Mouse (Mus musculus) liver, embryonic 11.5 days (tissue): ENCODE results near the gene Ctsw. TPM values are rescaled to one million over a fixed set of nuclear protein-coding genes. Genes with fewer than 3 reads are reported as not detected.
"Not testable (repeated sequence)": the region's sequence is repeated elsewhere in the genome, so short reads cannot be mapped to it uniquely, and the experiment has no call there.

Experiments used
- ATAC-seq: fragments of 200-750 bp; cut with Nextera tagmentation; replicated peaks from 2 replicates; pipeline ENCODE4 v1.8.0; 2017; ENCODE audit warnings: moderate number of reproducible peaks, mild to moderate bottlenecking, moderate TSS enrichment, moderate library complexity; ENCODE audit not compliant: low FRiP score
- DNase-seq: peaks from one replicate; pipeline ENCODE4 v3.0.0-alpha.2; 2017; ENCODE audit warnings: low spot score
- H3K27ac ChIP-seq: fragments of 300-500 bp; sonication (generic); 2 replicates; pipeline ENCODE4 v1.5.1; 2014; ENCODE audit warnings: mild to moderate bottlenecking, low read depth, low read length, control low read depth
- H3K27me3 ChIP-seq: fragments of 300-500 bp; sonication (generic); replicated peaks from 2 replicates; pipeline ENCODE4 v1.6.1; 2014; ENCODE audit warnings: low read length, mixed read lengths; ENCODE audit not compliant: control insufficient read depth, insufficient read depth
- H3K36me3 ChIP-seq: fragments of 300-500 bp; sonication (generic); 2 replicates; pipeline ENCODE4 v1.6.1; 2014; ENCODE audit warnings: mild to moderate bottlenecking, low read length, moderate library complexity, mixed read lengths; ENCODE audit not compliant: control insufficient read depth, insufficient read depth
- H3K4me1 ChIP-seq: fragments of 300-500 bp; sonication (generic); replicated peaks from 2 replicates; pipeline ENCODE4 v1.6.1; 2014; ENCODE audit warnings: low read length, mixed read lengths; ENCODE audit not compliant: control insufficient read depth, insufficient read depth
- H3K4me2 ChIP-seq: fragments of 300-500 bp; sonication (generic); 2 replicates; pipeline ENCODE4 v1.6.1; 2014; ENCODE audit warnings: mild to moderate bottlenecking, control low read depth, moderate library complexity
- H3K4me3 ChIP-seq: fragments of 300-500 bp; sonication (generic); 2 replicates; pipeline ENCODE4 v1.5.1; 2014; ENCODE audit warnings: low read depth, low read length, control low read depth
- H3K9ac ChIP-seq: fragments of 300-500 bp; sonication (generic); 2 replicates; pipeline ENCODE4 v1.6.1; 2014; ENCODE audit warnings: low read depth, low read length, control low read depth
- H3K9me3 ChIP-seq: fragments of 300-500 bp; sonication (generic); 2 replicates; pipeline ENCODE4 v1.6.1; 2016; ENCODE audit warnings: low read length, inconsistent platforms, mixed read lengths; ENCODE audit not compliant: control insufficient read depth
- WGBS: fragments of 180-500 bp; shearing (Covaris S2); extraction: QIAGEN DNeasy Blood & Tissue Kit; methylation state at CpG from one replicate; pipeline ENCODE4 v1.1.7; 2014; 5-methylcytosine and 5-hydroxymethylcytosine counted together
- polyA plus RNA-seq: library from polyadenylated mRNA; unstranded; fragments of >200 nt; fragmentation: Nextera tagmentation; extraction: Ambion mirVana; gene quantifications from 2 replicates; pipeline ENCODE4 v1.2.1, GENCODE M21; 2014

The Ctsw gene
- polyA plus RNA-seq, 1 experiment from 2014 or later: 0.52 TPM

DNA sequence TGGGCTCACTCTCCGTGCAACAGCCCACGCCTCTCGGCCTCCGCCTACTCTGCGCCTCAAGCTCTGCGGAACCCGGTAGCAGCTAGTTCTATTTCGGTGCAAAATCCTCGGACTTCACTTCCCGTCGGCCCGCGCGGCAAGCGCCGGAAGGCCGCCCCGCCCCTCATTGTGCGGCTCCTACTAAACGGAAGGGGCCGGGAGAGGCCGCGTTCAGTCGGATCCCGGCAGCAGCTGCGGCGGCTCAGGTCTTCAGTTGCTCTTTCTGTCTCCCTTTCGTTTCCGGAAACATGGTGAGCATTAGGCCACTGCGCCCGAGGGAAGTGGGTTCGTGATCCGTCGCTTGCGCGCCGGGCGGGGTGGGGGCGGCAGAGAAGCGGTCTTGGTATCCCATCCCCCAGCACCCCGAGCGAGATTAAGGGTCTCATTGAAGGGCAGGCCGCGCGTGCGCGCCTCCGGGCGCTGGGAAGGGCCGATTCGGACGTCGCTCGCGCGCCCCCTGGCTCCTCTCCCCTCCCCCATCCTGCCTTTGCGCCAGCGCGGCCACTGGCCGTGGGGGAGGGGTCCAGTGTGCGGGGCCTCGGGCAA is 22.1 kb upstream of the Ctsw start, which contains the start of gene Cfl1:
Gene Cfl1 (plus strand): TSS at position 143 of the 585 bp plus-strand sequence.
- WGBS: under 1% methylated on average over 61 of the region's 62 CpGs
- DNase-seq: peak; percentile 94
- H3K36me3 ChIP-seq: peaks cover 38% of the 10 kb centered on the region

GRCm38 (mm10) chr19:5489721-5490120 is 21.4 kb upstream of the Ctsw start:
- H3K27ac ChIP-seq: peak overlapping the region; percentile 100
- WGBS: 40% methylated on average over 10 of the region's 10 CpGs
- not testable (repeated sequence) for H3K27me3 ChIP-seq, ATAC-seq, H3K9me3 ChIP-seq, DNase-seq
- H3K4me2 ChIP-seq: peak overlapping the region; percentile 99
- H3K36me3 ChIP-seq: peaks cover 35% of the 10 kb centered on the region
- peak overlapping the region; percentile 8; the same call in 1 of the 2 replicates for H3K9ac ChIP-seq
- peak overlapping the region; percentile 97 for H3K4me3 ChIP-seq
- peaks cover 25% of the 10 kb centered on the region for H3K4me1 ChIP-seq

More for the DNA sequence above, 22.1 kb upstream of the Ctsw start, which contains the start of gene Cfl1:
- peak; percentile 62 for ATAC-seq
- peak within 1 kb of the TSS; percentile 99 for H3K4me2 ChIP-seq
- peak within 1 kb of the TSS; percentile 97 for H3K4me3 ChIP-seq
- peaks cover 25% of the 10 kb centered on the region for H3K4me1 ChIP-seq
- H3K9ac ChIP-seq: peak within 1 kb of the TSS; percentile 98
- H3K27ac ChIP-seq: peak within 1 kb of the TSS; percentile 100
- H3K9me3 ChIP-seq: no peaks in the 10 kb centered on the region
- H3K27me3 ChIP-seq: no peaks in the 10 kb centered on the region

DNA sequence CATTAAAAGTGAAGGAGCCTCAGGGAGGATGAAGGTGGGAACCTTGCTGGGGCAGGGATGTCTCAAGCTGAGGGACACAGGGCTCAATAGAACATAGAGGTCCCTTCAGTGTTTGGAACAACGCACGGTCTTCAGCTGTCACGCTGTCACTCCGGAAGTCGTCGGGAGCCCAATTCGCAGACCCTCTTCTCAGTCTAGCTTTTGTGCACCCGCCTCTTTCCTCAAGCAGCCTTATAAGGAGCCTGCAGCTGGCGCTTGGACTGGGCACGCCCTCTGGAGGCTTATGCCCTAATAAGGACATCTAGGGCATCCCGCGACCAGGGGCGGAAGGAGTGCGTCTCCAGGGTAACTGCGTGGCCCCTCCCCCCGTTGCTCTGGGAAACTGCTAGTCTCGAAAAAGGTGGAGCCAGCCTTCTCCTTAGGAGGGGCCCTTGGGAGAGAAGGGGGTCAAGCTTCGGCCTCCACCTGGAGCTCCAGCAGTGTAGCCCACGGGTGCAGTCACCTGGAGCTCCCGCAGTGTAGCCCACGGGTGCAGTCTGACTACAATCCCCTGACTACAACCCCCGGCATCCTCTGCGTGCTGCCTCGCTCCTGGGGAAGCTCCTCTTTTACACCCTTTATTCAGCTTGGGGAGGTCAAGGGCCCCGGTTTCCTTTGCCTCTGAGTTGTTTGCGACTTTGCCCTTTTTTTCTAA is 20.7 kb upstream of the Ctsw start:
- under 1% methylated on average over 26 of the region's 26 CpGs for WGBS
- peak overlapping the region; percentile 74 for H3K9ac ChIP-seq
- peak overlapping the region; percentile 100 for H3K27ac ChIP-seq
- DNase-seq (peak; percentile 96), ATAC-seq (peak; percentile 80)
- peaks cover 33% of the 10 kb centered on the region for H3K36me3 ChIP-seq
- H3K4me1 ChIP-seq: peaks cover 25% of the 10 kb centered on the region
- peak overlapping the region; percentile 62 for H3K4me3 ChIP-seq
- H3K27me3 ChIP-seq: no peaks in the 10 kb centered on the region
- peak overlapping the region; percentile 99 for H3K4me2 ChIP-seq
- no peaks in the 10 kb centered on the region for H3K9me3 ChIP-seq

DNA sequence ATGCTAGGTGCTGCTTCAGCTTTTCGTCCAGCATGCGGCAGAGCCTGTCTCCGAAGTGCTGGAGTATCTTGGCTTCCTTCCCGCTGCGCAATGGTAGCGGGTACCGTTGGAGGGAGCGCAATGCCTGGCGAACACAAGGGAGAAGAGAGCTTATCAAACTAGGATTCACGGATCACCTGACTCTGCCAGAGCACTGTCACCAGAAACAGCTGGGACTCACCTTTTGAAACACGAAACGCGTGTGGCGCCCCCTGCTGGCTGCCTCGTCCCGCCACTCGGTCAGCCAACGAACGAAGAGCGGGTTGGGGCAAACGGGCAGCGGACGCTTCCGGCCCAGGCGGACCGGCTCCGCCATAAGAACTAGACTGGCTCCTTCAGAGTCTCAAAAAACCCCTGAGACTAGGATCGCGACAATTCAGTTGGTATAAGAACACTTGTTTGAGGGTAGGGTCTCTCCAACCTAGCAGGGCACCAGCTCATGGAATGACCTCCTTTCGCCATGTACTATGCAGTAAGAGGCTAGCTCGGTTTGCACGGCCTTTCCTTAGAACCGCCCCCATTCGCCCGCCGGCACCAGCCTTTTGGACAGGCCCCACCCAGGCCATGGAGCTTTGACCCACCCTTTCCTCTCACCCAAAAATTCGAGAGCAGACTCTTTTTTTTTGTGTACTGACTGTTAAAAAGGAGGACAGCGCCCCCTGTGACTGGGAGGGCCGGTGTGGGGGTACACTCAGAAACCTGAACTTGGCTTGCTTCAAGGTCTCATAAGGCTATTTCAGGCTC is 19.7 kb upstream of the Ctsw start, which contains the start of gene Mus81:
Gene Mus81 (minus strand): TSS at position 635 of the 783 bp plus-strand sequence.
- WGBS: under 1% methylated on average over 39 of the region's 39 CpGs
- H3K36me3 ChIP-seq: peaks cover 27% of the 10 kb centered on the region

GRCm38 (mm10) chr19:5486771-5487170 is 18.5 kb upstream of the Ctsw start:
- 91% methylated on average over 4 of the region's 4 CpGs for WGBS
- H3K4me3 ChIP-seq: no peak overlapping the region
- 0 out of 2 replicates have a peak overlapping the region, but pooled peaks have one; percentile 15 for H3K9ac ChIP-seq

More for the DNA sequence above, 19.7 kb upstream of the Ctsw start, which contains the start of gene Mus81:
- peaks cover 25% of the 10 kb centered on the region for H3K4me1 ChIP-seq
- H3K9ac ChIP-seq: peak within 1 kb of the TSS; percentile 74
- H3K27me3 ChIP-seq: no peaks in the 10 kb centered on the region
- ATAC-seq (peak; percentile 75), DNase-seq (peak; percentile 97)
- peak within 1 kb of the TSS; percentile 99 for H3K4me2 ChIP-seq
- peak within 1 kb of the TSS; percentile 62 for H3K4me3 ChIP-seq
- peak within 1 kb of the TSS; percentile 100 for H3K27ac ChIP-seq
- H3K9me3 ChIP-seq: no peaks in the 10 kb centered on the region

GRCm38 (mm10) chr19:5486286-5486685 is 18.0 kb upstream of the Ctsw start:
- H3K36me3 ChIP-seq: peaks cover 24% of the 10 kb centered on the region
- peaks cover 14% of the 10 kb centered on the region for H3K4me1 ChIP-seq
- DNase-seq (no peak), ATAC-seq (no peak)
- H3K9ac ChIP-seq: no peak overlapping the region
- no peak overlapping the region for H3K4me2 ChIP-seq
- no peak overlapping the region for H3K4me3 ChIP-seq
- no peak overlapping the region for H3K27ac ChIP-seq
- H3K9me3 ChIP-seq: no peaks in the 10 kb centered on the region
- 91% methylated on average over 8 of the region's 8 CpGs for WGBS
- no peaks in the 10 kb centered on the region for H3K27me3 ChIP-seq

More at GRCm38 (mm10) chr19:5486771-5487170, 18.5 kb upstream of the Ctsw start:
- DNase-seq (no peak), ATAC-seq (no peak)
- Histone ChIP-seq H3K27ac (no peak overlapping the region), H3K27me3 (no peaks in the 10 kb centered on the region), H3K4me1 (peaks cover 15% of the 10 kb centered on the region), H3K9me3 (no peaks in the 10 kb centered on the region), H3K36me3 (peaks cover 21% of the 10 kb centered on the region), H3K4me2 (peak overlapping the region; percentile 99)

DNA sequence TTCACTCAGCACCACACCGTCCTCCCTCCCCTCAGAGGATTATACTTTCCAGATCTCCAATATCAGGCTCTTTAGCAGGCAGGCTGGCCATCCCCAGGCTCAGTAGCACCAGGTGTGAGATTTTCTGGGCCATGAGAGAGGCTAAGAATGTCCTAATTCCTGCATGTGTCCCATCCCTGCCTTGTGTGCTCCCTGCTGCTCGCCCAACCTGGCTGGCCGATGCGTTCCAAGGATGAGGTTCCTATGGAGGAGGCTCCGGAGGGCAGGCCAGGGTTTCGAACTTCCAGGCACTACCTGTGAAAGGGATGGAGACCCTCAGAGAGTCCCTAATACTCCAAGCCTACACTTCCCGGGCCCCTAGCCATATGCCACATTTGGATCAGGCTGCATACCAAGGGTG is 17.5 kb upstream of the Ctsw start:
- H3K27ac ChIP-seq: no peak overlapping the region
- no peak overlapping the region for H3K9ac ChIP-seq
- H3K36me3 ChIP-seq: peaks cover 24% of the 10 kb centered on the region
- H3K4me2 ChIP-seq: no peak overlapping the region
- H3K9me3 ChIP-seq: no peaks in the 10 kb centered on the region
- DNase-seq (no peak), ATAC-seq (no peak)
- 89% methylated on average over 7 of the region's 7 CpGs for WGBS
- H3K4me1 ChIP-seq: peaks cover 14% of the 10 kb centered on the region
- H3K4me3 ChIP-seq: no peak overlapping the region
- no peaks in the 10 kb centered on the region for H3K27me3 ChIP-seq

DNA sequence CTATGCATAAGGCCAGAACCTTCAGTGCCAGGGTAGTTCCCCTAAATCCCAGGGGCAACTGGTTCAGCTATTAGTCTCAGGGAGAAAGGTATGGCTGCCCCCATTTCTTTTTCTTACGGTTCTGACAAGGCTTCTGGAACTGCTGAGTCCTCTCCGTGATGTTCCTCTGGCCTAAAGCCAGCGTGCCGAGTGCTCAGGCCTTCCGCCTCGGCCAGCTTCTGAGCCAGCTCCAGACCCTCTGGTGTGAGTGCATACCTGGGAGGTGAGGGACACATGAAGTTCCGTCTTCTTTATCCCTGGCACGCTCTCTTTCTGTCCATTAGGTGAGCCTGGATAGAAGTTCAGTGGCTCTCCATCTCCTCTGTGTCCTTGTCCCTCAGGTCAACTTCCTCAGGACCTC is 17.1 kb upstream of the Ctsw start:
- H3K36me3 ChIP-seq: peaks cover 24% of the 10 kb centered on the region
- WGBS: 93% methylated on average over 8 of the region's 8 CpGs
- DNase-seq (no peak), ATAC-seq (no peak)
- H3K27me3 ChIP-seq: no peaks in the 10 kb centered on the region
- H3K4me2 ChIP-seq: no peak overlapping the region
- H3K4me3 ChIP-seq: no peak overlapping the region
- peaks cover 14% of the 10 kb centered on the region for H3K4me1 ChIP-seq
- H3K9ac ChIP-seq: no peak overlapping the region
- no peaks in the 10 kb centered on the region for H3K9me3 ChIP-seq
- H3K27ac ChIP-seq: no peak overlapping the region
